Mouse (Mus musculus) embryonic facial prominence, embryonic 11.5 days (tissue): ENCODE data around the gene Mutyh. TPM values are rescaled to one million over a fixed set of nuclear protein-coding genes. Genes with fewer than 3 reads are reported as not detected.

Experiments
- ATAC-seq: fragments of 200-750 bp; cut with Nextera tagmentation; replicated peaks from 2 replicates; pipeline ENCODE4 v1.8.0; 2017; ENCODE audit warnings: low read depth; ENCODE audit not compliant: insufficient number of reproducible peaks, low FRiP score, low TSS enrichment
- DNase-seq: peaks from one replicate; pipeline ENCODE4 v3.0.0-alpha.2; 2015; ENCODE audit warnings: low spot score
- H3K27ac ChIP-seq: fragments of 300-500 bp; sonication (generic); replicated peaks from 2 replicates; pipeline ENCODE4 v1.5.1; 2014; ENCODE audit warnings: mild to moderate bottlenecking, low read depth, low read length, control low read depth
- H3K27me3 ChIP-seq: fragments of 300-500 bp; sonication (generic); 2 replicates; pipeline ENCODE4 v1.6.1; 2014; ENCODE audit warnings: mild to moderate bottlenecking, low read length, moderate library complexity, mixed read lengths; ENCODE audit not compliant: control insufficient read depth, insufficient read depth
- H3K36me3 ChIP-seq: fragments of 300-500 bp; sonication (generic); replicated peaks from 2 replicates; pipeline ENCODE4 v1.6.1; 2014; ENCODE audit warnings: low read depth, mild to moderate bottlenecking, low read length, moderate library complexity, mixed read lengths; ENCODE audit not compliant: control insufficient read depth, insufficient read depth
- H3K4me1 ChIP-seq: fragments of 300-500 bp; sonication (generic); 2 replicates; pipeline ENCODE4 v1.6.1; 2014; ENCODE audit warnings: low read length, mixed read lengths; ENCODE audit not compliant: control insufficient read depth, insufficient read depth
- H3K4me2 ChIP-seq: fragments of 300-500 bp; sonication (generic); 2 replicates; pipeline ENCODE4 v1.6.1; 2014; ENCODE audit warnings: low read depth, mild to moderate bottlenecking, control low read depth, low read length, moderate library complexity
- H3K4me3 ChIP-seq: fragments of 300-500 bp; sonication (generic); 2 replicates; pipeline ENCODE4 v1.5.1; 2014; ENCODE audit warnings: low read depth, low read length, control low read depth
- H3K9ac ChIP-seq: fragments of 300-500 bp; sonication (generic); replicated peaks from 2 replicates; pipeline ENCODE4 v1.6.1; 2014; ENCODE audit warnings: mild to moderate bottlenecking, control low read depth, low read length
- H3K9me3 ChIP-seq: fragments of 300-500 bp; sonication (generic); replicated peaks from 2 replicates; pipeline ENCODE4 v1.6.1; 2016; ENCODE audit warnings: mild to moderate bottlenecking, low read length, inconsistent platforms, mixed read lengths; ENCODE audit not compliant: control insufficient read depth
- WGBS: fragments of 180-500 bp; shearing (Covaris S2); extraction: QIAGEN DNeasy Blood & Tissue Kit; methylation state at CpG from one replicate; pipeline ENCODE4 v1.1.7; 2014; 5-methylcytosine and 5-hydroxymethylcytosine counted together
- polyA plus RNA-seq: library from polyadenylated mRNA; unstranded; fragments of >200 nt; fragmentation: Nextera tagmentation; extraction: Ambion mirVana; gene quantifications from 2 replicates; pipeline ENCODE4 v1.2.1, GENCODE M21; 2014

Mutyh gene
- polyA plus RNA-seq, 1 experiment from 2014 or later = 13.9 TPM

DNA sequence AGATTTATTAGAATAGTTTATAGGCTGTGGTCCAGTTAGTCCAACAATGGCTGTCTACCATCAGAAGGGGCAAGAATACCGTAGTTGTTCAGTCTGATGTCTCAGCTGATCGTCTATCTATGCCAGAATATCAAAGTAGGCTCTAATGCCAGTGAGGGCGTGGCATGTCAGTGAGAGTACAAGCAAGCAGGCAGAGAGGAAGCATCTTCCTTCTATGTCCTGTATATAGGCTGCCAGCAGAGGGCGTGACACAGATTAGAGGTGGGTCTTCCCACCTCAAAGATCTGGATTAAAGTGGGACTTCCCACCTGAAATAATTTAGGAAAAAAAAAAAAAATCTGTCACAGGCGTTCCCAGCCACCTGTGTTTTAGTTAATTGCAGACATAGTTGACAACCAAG is 7.6 kb upstream of the Mutyh start:
- WGBS = 34% methylated on average over 5 of the region's 5 CpGs
- no peak overlapping the region for H3K4me2 ChIP-seq
- H3K27ac ChIP-seq = no peak overlapping the region
- no peak overlapping the region for H3K4me3 ChIP-seq
- no peaks in the 10 kb centered on the region for H3K36me3 ChIP-seq
- H3K27me3 ChIP-seq = no peaks in the 10 kb centered on the region
- no peaks in the 10 kb centered on the region for H3K4me1 ChIP-seq
- no peak overlapping the region for H3K9ac ChIP-seq
- no peaks in the 10 kb centered on the region for H3K9me3 ChIP-seq
- DNase-seq (peak; percentile 35), ATAC-seq (no peak)

DNA sequence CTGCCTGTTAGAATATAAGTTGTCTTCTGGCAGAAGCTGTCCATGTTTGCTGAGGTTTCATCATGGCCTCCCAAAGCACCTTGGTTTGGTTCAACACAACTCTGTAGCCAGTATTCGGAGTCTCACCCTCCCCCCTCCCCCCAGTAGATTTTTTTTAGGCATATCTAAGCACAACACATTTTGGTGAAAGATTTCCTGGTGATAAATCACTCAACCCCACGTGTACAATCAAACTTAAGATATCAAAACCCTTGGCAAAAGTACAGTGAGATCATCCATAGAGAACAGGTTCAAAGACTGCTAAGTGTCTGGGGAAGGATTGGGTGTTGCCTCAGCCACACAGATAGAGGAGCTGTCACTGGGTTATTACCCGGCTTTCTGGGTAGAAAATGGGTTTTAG is 3.5 kb downstream of the Mutyh start:
- 81% methylated on average over 3 of the region's 3 CpGs for WGBS
- H3K4me3 ChIP-seq = no peak overlapping the region
- H3K9me3 ChIP-seq = no peaks in the 10 kb centered on the region
- H3K27ac ChIP-seq = no peak overlapping the region
- H3K4me1 ChIP-seq = peaks cover 4% of the 10 kb centered on the region; the same call in 1 of the 2 replicates
- DNase-seq = no peak
- H3K9ac ChIP-seq = no peak overlapping the region
- no peaks in the 10 kb centered on the region for H3K27me3 ChIP-seq
- no peak overlapping the region for H3K4me2 ChIP-seq
- ATAC-seq = no peak
- H3K36me3 ChIP-seq = no peaks in the 10 kb centered on the region

DNA sequence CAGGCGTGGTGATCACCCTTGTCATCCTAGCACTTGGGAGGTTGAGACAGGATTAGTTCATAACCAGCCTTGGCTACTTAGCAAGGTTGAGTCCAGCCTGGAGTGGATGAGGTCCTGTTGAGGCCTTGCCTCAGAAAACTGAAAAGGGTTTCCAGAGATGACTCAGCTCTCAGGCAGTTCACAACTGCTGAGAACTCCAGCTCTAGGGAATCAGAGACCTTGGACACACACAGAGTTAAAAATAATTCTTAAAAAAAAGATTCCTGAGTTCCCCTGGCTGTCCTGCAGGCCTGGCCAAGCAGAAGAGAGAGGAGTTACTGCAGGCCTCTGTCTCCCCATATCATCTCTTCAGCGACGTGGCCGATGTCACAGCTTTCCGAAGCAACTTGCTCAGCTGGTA is 7.8 kb downstream of the Mutyh start:
- no peak overlapping the region for H3K4me2 ChIP-seq
- H3K27me3 ChIP-seq = no peaks in the 10 kb centered on the region; the same call in 1 of the 2 replicates
- H3K9me3 ChIP-seq = no peaks in the 10 kb centered on the region
- 86% methylated on average over 5 of the region's 5 CpGs for WGBS
- no peak overlapping the region for H3K9ac ChIP-seq
- no peaks in the 10 kb centered on the region for H3K36me3 ChIP-seq
- ATAC-seq (no peak), DNase-seq (no peak)
- H3K4me1 ChIP-seq = no peaks in the 10 kb centered on the region
- H3K27ac ChIP-seq = no peak overlapping the region
- H3K4me3 ChIP-seq = no peak overlapping the region

DNA sequence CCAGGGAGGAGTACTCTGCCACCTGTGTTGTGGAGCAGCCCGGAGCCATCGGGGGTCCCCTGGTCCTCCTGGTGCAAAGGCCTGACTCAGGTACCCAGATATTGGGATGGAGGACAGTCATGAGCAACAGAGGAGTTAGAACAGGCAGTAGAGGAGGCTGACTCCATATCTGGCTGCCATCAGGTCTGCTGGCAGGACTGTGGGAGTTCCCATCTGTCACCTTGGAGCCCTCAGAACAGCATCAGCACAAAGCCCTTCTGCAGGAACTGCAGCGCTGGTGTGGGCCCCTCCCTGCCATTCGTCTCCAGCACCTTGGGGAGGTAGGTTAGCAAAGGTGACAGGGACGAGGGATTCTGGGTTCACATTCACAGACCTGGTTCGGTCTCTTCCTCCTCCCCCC is 10.0 kb downstream of the Mutyh start:
- Histone ChIP-seq H3K4me1 (peaks cover 4% of the 10 kb centered on the region), H3K36me3 (no peaks in the 10 kb centered on the region), H3K4me2 (no peak overlapping the region), H3K4me3 (no peak overlapping the region), H3K27ac (no peak overlapping the region), H3K9ac (no peak overlapping the region), H3K9me3 (no peaks in the 10 kb centered on the region), H3K27me3 (no peaks in the 10 kb centered on the region; the same call in 1 of the 2 replicates)
- DNase-seq (no peak), ATAC-seq (no peak)
- 92% methylated on average over 6 of the region's 6 CpGs for WGBS

DNA sequence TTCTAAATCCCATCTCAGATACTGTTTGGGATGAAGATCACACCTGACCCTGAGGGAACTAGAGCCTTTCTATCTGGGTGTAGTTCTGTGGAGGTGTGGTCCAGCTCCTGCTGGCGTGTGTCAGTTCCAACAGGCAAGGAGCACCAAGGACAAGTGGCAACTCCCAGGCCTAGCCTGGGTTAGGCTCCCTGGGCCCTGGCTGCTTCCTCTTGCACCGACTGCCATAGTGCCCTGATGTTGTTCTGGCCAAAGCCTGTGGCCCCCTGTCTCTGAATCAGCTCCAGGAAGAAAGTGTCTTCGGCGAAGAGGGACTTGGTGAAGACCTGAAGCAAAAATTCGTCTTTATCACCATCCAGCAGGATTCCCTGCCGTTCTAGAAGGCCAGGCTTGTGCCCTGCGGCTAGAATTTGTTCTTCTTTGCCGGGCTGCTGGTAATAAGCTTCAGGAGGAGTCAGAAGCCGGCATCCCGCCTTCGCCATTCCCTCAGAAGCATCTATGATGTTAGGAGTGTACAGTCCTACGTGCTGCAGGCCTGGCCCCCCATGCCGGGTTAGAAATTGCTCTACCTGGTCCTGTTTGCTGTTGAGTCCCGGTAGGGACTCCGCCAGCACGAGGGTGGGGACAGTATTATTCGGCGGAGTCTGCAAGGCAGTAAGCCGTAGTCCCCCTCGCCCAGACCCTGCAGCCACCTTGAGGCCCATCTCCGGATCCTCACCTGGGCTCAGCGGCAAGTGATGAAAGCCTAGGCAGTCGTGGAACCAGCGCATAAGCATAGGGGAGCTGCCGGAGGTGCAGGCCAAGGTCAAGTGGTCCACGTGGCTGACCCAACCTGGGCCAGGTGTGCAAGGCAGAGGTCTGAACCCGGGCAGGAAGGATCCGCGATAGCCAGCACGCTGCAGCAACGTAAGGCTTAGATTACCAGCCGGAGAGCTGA is 12.7 kb downstream of the Mutyh start:
- Histone ChIP-seq H3K4me1 (peaks cover 4% of the 10 kb centered on the region), H3K27me3 (no peaks in the 10 kb centered on the region; the same call in 1 of the 2 replicates), H3K9me3 (no peaks in the 10 kb centered on the region), H3K4me2 (peak overlapping the region; percentile 93), H3K4me3 (peak overlapping the region; percentile 48), H3K27ac (no peak overlapping the region), H3K36me3 (no peaks in the 10 kb centered on the region), H3K9ac (peak overlapping the region; percentile 56)
- 16% methylated on average over 32 of the region's 32 CpGs for WGBS
- DNase-seq (peak; percentile 12), ATAC-seq (0 out of 2 replicates have a peak, but pooled peaks have one; percentile 2)

DNA sequence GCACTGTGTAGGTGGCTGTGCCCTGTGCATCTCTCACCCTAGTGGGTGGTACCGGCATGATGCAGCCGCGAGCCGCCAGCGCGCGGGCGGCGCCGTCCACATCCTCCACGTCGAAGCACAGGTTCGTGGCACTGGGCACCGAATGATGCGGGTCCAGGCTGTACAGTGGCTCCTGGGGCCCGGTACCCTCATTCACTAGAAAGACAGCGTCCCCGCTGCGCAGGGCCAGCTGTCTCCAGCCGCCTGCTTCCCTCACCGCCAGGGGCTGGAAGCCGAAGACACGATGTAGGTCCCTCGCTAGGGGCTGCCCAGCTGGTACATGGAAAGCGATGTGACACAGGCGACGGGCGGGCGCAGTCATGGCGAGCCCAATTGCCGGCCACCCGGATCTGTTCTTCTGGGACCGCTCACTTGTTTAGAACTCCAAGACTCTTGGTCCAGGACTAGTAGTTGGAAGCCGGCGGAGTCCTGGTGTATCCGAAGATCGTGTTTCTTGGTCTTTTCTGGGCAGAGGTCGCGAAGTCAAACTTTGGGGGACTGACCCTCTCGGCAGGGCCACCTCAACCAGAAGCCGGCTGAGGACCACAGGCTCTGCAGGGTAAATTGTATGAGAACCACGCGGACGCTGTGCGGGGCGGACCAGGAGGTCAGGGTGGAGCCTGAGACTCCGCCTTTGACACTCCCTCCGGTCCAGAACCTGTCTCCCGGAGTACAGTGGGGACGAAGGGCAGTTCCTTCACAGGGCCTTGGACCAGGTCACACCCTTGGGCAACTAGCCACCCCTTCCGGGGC is 13.6 kb downstream of the Mutyh start:
- H3K27ac ChIP-seq = no peak overlapping the region
- peak overlapping the region; percentile 48 for H3K4me3 ChIP-seq
- no peaks in the 10 kb centered on the region for H3K9me3 ChIP-seq
- peak overlapping the region; percentile 93 for H3K4me2 ChIP-seq
- ATAC-seq (peak; percentile 60), DNase-seq (peak; percentile 64)
- H3K27me3 ChIP-seq = no peaks in the 10 kb centered on the region; the same call in 1 of the 2 replicates
- H3K9ac ChIP-seq = peak overlapping the region; percentile 56
- WGBS = under 1% methylated on average over 51 of the region's 51 CpGs
- H3K4me1 ChIP-seq = peaks cover 4% of the 10 kb centered on the region
- H3K36me3 ChIP-seq = no peaks in the 10 kb centered on the region

DNA sequence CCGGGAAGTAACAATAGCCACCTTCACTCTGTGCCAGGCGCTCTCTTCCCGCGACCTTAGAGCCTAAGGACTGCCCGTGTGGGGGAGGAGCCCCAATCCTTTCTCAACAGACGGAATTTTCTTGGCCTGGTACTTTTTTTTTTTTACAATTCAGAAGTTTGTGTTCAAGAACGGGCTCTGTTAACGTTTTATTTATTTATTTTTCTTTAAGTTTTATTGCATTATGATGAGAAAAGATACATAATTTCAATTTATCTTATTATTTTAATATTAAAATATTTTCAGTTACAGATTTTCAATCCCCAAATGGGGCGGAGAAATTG is 14.1 kb downstream of the Mutyh start, which contains the start of gene Hpdl:
Gene Hpdl, minus strand, starts transcription at position 14 of the 323 bp plus-strand sequence.
- H3K27ac ChIP-seq = no peak within 1 kb of the TSS
- H3K36me3 ChIP-seq = no peaks in the 10 kb centered on the region
- no peaks in the 10 kb centered on the region for H3K9me3 ChIP-seq
- H3K4me1 ChIP-seq = peaks cover 4% of the 10 kb centered on the region
- H3K4me2 ChIP-seq = peak within 1 kb of the TSS; percentile 93
- peak within 1 kb of the TSS; percentile 56 for H3K9ac ChIP-seq
- 13% methylated on average over 9 of the region's 9 CpGs for whole genome bisulfite sequencing
- H3K4me3 ChIP-seq = peak within 1 kb of the TSS; percentile 48
- no peaks in the 10 kb centered on the region; the same call in 1 of the 2 replicates for H3K27me3 ChIP-seq
- DNase-seq (no peak), ATAC-seq (no peak; the same call in 1 of the 2 replicates)
